Mouse (Mus musculus) forelimb bud, embryonic 11.5 days (tissue): ENCODE measurements at regions not wholly inside any gene's neighbourhood (a gene's known extent, or its start where the extent isn't known, plus 50 kb on each side); places are given as distances from the start of the nearest gene placed in this dataset.

Experiments used
- DNase-seq: peaks from one replicate; pipeline ENCODE4 v3.0.0-alpha.2; 2012; ENCODE audit warnings: low read depth, low spot score

DNA sequence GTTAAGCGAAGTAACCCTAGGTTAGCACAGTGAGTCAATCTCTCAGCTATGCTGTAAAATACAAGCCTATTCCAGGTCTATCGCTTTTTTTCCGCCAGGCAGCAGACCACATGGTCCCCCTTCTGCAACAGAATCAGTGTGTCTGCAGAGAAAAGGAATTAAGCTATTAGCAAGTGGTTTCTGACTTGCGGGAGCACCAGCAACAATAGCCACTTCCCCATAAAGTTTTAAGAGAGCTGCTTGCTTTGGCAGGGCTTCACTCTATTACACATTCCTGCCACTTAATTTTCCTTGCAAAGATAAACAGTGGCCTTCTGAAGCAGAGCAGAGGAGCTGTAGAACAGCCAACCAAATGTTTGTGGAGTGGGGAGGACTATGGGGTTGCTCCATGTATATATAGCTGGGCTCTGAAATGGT, 59.8 kb upstream of the Osmr start:
- no peak for DNase-seq

DNA sequence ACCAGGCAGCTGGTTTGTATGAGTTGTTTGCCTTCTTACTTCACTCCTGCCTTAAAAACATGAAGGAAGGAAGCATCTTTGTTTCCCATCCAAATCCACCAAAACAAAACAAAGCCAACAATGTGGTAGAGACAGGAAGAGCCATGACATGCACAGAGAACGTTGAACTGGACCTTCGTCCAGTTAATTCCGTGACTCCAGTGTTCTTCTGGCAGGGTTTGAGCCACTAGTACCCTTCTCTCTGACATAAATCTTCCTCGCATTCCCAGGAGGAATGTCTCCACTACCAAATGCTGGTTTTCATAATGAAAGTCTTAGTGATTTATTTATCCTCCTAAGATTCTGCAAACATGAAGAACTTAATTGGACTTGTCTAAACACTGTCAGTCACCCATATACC, 66.7 kb upstream of the Osmr start:
- DNase-seq: no peak

DNA sequence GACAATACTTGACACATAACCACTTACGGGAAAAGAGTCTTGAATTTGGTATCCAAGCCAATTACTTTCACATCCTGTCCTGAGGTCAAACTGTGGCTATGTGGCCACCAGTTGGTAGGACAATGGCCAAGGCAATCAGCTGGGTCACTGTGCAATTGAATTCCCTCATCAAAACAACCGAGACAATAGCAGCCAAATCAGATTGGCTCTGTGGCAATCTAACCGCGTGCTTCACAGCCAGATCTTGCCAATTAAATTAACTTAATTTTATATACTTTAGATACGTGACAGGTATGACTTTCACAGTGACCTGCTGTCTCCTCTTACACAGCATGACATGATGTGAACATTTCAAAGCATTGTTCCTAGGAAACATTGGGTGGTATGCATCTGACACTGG, 74.5 kb upstream of the Osmr start:
- DNase-seq: no peak

DNA sequence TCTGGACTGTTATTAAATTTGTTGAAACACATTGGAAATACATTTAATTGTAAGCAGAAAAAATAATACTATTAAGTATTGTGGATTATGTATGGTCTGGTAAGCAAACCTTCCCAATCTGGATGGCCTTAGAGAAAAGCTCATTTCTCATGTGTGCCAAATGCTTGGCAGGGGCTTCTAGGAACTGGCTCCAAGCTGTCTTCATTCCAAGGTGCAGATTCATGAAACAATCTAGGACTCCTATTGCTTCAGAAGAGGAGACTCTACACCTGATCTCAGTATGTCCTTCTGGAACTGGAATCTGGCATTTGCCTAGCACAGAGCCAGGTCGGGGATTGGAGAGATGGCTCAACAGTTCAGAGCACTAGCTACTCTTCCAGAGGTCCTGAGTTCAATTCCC, 74.9 kb upstream of the Osmr start:
- DNase-seq: no peak

DNA sequence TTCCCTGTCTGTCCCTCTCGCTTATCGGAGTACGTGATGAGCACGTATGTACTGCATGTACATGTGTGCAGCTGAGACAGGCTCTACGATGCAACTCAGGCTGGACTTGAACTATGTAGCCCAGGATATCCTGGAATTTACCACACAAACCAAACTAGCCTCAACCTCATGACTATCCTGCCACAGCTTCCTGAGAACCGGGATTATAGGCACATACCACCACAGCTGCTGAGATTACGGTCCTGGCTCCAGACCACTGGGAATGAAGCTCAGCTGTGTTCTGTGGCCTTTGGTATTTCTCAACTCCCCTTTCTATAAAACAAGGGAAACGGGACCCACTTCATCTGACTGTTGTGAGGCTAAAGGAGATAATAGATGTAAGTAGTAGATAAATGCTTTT, 75.7 kb upstream of the Osmr start:
- no peak for DNase-seq

DNA sequence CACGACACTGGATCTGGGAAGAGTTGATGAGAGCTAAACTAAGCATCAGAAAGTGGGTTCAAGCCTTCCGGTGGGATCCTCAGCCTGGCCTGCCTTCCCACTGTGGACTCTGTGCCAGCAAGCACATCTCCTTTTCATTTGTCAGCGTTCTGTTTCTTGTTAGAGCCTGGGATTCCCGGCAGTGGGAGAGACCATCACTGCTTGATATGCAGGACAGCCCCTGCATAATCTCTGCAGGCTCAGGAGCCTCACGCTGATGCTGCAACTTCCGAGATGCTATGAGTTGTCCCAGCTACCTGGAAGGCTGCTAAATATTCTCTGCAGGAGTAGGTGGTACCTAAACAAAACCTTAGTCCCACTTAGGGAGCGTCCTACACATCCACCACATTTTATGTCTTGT, 78.8 kb upstream of the Osmr start:
- DNase-seq: no peak

DNA sequence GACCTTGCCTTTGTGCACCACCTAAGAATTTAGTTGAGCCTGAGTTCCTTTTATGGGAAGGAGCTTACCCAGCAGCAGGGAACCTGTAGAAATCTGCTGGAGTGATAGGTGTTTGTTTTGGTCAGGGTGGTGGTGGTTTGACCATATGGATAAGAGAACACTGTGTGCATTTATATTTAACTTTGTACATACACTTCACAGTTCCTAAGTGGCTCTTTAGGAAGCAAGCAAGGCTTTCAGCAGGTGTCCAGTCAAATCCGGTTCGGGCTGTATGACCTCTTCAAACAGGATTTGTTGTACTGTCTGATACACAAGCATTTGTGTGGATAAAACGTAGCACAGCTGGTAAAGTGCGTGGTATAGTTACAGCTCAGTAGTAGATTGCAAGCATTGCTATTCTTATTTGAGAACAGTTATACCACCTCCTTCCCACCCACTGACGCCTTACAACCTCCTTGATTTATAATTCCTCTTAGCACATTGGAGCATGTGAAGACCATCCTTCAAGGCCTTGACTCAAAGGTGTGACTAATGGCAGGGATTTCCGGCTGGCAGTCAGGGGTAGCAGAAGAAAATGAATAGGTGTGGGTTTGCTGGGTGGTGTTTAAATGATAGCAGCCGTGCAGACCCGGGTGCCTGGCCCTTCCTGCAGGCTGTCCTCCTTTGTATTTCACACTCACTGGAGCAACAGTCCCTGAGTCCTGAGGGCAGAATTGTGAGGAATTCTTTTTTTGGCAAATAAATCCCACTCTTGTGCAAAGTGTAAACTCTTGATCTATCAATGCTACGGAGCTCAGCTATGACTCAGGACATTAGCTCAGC, 79.4 kb upstream of the Osmr start:
- DNase-seq: no peak

DNA sequence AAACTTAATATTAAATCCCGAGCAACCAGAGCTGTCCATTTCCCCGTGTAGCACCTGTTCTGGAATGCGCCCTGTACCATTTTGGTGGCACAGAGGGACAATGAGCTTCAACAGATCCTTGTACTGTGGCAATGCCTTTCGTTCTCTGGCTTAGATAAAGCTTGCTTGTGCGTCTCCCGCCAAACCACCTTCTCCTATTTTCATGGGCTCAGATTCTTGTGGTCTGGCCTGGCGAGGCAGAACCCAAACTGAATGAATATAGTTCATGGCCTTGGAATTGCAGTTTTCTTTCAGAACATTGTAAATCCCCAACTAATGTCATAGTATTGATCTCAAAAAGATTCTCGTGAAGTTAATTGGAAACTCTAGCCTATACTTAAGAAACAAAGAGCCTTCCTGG, 85.1 kb upstream of the Osmr start:
- no peak for DNase-seq

DNA sequence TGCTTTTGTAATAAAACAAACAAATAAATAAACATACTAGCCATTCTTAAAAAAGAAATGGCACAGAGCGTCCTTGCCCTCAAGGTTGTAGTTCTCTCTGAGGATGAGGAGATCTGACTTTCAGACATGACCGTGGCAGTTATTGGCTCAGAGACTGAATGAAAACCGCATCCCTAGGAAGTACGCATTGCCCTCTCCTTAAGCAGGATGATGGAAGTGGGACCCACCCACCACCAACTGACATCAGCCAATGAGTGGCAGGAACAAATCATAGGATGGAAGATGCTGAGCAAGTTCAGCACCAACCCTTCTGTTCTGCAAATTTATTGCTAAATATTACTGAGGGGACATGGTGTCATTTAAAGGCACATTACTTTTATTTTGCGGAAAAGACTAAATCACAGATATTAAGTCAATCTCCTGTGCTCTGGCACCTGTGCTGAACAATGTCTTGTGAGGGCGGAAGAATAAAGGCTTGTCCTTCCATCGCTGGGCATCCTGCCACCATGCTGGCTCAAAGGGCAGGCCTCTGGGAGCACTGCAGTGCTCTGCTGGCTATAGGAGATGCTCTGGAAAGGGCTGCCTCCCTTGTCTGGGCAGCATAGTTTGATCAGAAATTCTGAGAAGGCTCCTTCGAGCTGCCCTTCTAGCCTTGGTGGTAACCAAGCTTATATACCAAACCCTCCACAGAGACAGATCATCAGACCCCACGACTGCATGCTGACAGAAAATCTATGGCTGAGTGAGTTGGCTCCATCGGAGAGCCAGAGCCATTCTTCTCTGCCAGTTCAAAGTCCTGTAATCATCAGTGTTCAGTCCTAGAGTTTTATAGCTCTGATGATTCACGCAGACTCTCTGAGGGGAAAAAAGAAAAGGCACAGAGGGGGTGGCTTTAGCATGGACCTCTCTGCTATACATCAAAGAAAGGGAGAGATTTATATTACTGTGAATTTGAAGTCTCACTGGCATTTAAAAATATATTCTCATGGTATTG, 86.3 kb upstream of the Osmr start:
- DNase-seq: no peak

DNA sequence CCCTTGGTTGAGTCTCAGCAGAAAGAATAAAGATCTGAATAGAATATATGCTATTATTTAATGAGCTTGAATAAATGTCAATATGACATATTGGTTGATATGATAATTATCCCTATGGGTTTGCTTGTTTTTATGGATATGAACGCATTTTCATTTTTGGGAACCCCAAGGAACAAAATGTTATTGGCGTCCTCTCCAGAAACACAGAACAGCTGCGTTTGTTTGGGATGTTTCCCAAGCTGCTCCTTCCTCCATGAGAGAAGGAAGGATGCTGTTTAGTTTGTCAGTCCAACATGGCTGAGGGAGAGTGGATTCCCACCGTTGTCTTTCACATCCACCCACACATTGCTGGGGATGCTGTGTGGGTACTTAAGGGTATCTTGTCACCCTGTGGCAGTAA, 89.9 kb upstream of the Osmr start:
- no peak for DNase-seq

DNA sequence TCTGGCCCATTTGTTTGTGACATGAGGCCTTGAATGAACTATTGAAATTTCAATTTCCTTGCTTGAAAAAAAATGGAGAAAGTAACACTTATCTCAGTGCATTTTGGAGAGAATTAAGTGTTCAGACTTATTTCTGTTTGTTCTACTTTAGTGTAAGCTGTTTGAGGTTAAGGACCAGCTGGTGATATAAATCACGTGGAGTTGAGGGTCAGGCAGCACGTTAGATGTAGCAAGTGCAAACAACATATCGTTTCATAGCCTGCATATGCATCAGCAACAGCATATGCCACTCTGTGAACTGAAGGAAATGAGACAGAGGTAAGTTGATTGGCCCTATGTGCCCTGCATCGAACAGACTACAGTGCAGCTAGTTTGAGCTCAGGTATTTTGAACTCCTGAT, 90.7 kb upstream of the Osmr start:
- DNase-seq: no peak

DNA sequence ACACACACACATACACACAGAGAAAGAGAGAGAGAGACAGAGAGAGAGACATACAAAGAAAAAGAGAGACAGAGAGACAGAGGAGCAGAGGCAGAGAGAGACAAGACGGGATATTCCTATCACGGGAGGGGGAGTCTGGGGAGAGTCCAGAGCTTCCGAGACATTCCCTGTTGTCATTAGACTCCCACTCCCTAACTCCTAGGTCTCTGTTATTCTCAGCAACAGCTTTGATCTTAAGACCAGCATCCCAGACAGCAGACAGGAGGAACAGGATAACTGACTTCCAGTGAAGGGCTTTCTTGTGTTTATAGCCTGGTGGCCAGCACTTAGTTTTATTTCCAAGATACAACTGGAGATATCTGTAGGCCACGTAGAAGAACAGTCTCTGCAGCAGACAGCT, 99.6 kb upstream of the Osmr start:
- DNase-seq: no peak

DNA sequence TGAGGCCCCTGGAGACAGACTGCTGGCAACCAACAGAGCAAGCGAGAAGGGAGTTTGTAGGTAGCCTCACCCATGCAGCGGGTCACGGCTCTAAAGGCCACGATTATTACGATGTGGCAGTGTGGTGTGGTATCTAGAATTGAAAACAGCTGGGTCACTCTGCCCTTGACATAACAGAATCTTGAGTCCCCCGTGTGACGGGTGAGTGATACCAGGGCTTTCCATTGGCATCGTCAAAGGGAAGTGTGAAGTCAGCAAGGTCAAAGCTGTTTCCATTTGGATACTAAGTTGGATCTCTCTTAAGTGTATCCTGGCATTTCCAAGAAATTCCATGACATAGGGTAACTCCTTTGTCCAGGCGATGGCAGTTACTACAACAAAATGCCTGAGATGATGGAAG, 106.7 kb upstream of the Osmr start:
- DNase-seq: no peak

DNA sequence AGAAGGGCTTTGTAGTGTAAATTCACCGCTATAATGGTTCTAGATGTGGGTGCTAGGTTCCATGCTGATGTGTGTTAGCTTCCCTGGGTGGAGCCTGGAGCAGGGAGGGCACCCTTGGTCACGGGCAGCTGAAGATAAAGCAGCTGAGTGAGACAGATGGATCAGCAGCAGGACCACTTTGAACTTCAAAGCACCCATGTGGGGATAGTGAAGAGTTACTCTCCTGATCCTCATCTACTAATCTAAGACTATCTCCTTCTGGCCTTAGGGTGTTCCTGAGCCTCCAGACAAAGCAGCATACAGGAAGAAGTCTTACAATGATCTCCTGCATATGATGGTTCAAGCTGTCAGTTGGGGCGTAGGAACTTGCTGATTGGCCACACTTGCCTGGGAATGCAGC, 107.1 kb upstream of the Lifr start:
- no peak for DNase-seq

DNA sequence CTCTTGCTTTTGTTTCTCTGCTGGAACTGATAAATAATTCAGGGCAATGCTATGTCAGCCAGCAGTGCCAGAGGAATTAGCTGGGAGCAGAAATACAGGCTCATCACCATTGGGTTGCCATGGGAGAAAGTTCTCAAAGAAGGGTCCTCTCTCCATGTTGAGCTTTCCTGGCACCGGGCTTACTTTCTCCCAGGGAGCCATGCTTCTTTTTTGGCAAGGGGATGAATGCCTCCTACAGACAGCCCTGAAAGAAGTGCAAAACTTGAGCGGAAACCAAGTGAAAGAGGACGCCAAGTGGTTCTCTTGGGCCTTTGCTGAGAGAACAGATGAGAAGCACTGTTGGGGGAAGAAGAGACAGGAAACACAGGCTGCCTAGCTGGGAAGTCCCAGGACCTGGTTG, 102.2 kb upstream of the Lifr start:
- DNase-seq: no peak

DNA sequence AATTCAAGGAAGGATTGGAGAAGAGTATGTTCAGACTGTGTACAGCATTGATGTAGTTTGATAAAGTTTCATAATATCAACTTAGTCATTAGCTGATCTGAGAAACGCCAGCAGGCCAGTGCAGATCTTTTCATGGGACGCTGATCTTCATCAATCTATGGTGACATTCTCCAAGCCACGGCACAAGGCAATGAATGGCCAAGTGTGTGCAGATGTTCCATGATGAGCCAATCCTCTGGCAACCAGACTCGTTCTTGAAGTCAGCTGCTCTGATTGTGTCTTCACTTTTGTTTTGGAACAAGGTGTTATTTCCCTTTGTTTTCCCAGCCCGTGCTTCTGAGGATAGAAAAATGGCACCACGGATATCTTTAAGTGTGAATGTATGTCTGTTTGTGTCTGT, 101.3 kb upstream of the Lifr start:
- no peak for DNase-seq

DNA sequence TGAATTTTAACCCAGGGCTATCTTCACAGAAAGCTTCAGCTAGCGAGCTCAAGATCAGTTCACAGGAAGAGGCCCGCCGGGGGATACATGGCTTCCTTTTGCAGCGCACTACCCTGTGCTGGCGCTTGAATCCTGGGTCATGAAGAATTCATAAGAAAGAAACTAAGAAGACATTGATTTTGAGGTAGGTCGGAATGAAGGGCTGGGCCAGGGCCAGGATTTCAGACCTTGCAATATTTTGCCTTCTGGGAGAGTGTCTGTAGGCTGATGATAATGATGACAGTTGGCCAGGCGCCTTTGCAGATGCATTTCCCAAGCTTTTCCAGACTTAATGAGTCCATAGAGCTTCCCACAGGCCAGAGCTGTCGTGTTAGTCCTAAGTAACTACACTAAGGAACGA, 97.2 kb upstream of the Lifr start:
- DNase-seq: no peak

DNA sequence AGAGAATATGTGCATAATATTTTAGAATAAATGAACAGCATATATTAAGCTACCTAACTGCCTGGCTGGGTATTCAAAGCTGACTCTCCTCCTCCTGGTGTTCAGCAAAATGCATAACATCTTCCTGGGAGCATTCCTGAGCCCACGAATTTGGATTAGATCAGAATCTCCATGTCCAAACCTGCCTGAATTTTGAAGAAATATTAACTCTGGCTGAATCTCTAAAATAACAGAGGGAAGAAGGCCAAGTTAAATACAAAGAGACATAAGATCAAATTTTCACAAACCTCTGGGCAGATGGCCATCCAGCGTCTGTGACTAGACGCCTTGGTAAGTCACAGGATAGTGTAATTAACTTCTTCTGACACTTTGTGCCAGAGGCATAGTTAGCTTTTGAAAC, 95.2 kb upstream of the Lifr start:
- DNase-seq: no peak

DNA sequence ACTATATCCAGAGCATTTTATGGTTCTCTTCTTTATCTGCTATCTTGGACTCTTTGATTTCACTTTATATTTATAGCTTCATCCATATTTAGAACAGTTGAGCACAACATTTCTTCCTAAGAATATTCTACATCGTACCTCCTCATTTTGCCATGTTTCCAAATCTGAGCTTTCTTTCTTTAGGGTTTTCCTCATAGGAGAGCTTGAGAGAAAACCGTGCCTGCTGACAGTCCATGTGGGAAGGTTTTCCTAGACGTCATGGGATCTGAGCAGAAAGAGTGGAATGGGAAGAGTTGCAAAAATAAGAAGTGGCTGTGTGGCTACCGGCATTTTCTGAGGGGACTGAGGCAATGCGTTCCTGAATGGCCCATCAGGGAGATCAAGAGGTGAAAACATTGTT, 92.5 kb upstream of the Lifr start:
- no peak for DNase-seq

DNA sequence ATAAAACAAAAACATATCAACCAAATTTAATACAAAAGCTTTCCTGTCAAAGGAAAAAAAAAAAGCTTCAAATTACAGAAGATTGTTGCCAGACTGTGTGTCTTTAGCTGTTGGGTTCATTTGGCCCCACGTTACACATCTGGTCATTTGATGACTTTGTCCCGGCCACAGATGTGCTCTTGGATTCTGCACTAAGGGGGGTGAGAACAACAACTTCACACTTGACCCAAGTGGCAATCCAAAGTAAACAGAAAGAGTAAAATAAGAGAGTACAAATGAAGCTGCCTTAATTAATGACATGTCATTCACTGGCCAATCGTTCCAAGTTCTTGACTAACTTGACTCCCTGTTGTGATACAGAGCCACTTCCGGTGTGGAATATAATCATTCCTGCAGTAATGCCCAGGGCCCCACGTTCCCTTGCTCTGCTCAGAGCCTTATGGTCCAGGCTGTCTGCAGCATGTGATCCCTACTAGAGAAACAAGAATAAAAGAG, 91.8 kb upstream of the Lifr start:
- no peak for DNase-seq

DNA sequence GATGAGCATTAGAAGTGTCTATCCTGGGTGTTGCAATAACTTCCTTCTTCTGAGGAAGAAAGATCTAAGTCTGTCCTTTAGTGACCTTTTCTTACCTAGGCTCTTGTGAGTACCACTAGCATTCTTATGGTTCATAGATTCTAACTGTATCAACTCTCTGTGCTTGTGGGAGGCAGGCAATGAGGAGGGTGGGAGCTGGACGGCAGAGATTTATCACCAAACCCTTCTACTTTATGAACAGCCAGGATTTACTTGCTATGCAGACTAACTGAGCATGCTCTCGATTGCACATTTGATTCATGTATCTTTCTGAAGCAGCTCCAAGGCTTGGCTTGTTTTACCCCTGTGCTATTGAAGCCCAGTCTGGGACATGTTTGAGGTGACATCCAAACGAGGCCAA, 90.7 kb upstream of the Lifr start:
- DNase-seq: no peak

DNA sequence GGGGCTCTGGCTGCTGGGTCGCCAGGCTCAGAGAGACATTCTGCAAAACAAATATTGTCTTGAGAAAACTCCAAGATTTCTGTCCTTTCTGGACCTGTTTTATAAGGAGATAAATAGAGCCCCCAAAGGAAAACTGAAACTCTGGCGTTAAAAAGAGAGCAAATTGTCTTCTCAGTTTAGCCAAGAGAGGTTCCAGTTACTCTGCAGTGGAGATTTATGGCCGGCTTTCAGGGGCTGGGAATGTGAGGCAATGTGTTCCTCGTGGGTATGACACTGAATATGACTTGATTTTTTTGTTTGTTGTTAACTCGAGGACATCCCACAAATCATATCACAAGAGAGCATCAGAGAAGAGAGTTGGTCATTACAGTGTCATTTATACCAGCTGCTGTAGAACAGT, 88.2 kb upstream of the Lifr start:
- no peak for DNase-seq

DNA sequence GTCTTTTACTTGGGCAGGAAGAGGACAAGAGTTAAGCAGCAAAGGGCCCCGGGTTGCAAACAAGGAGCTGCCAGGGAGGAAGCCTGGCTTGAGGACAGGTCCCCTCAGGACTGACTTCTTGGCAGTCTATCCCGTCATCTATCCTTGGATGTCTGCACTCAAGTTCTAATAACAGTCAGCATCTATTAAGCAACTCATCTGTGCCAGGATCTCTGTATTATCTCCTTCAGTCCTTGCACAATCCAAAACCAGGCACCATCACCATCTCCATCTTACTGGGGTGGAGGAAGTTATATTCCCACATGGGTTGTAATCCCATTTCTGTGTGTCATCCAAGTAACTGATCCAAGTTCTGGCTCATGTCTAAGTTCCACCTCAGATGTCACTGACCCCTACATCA, 87.1 kb upstream of the Lifr start:
- DNase-seq: no peak
